15 mouse cellular contexts compared by ENCODE assay signal in the genomic region with DNA sequence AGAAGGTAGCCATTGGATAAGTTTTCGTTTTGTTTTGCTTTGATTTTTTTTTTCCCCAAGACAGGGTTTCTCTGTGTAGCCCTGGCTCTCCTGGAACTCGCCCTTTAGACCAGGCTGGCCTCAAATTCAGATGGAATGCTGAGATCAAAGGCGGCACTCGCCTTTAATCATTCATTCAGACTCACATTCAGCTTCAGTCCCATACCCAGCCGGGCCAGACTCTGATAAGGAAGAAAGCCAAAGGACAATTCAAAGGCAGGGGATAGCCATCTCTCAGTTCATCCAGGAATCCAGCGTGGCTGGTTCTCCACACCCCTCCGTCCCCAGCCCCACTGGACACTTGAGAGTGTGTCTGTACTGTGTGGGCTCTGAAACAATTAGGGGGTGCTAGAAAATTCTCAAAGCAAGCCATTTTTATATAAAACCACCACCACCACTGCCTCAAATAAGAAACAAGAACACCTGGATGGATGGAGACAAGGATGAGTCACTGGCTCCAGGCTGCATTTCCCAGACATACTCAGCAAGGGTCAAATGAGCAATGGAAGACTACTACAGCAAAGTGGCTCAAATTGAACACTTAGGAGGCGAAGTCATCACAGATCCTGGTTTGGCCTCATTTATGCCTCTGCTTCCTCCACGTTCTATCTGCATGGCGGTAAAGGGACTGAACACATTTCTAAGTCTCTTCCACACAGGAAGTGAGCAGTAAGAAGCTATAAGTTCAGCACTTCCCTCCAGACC.
"Had no signal": no experiment of that assay in that cellular context is flagged by ENCODE, and none has a peak within 500 bp of the region (broad histone marks: within the 10 kb centered on the region; RNA-seq: fewer than 3 reads in every experiment).

No protein-coding gene starts in this region.

- H3K27me3 ChIP-seq: midbrain, embryonic 13.5 days had no signal

- H3K9me3 ChIP-seq: limb, embryonic 12.5 days; liver, embryonic 15.5 days; midbrain, embryonic 13.5 days had no signal

- H3K4me1 ChIP-seq: midbrain, embryonic 13.5 days had no signal

- ATAC-seq: lung, postnatal 0 days; midbrain, embryonic 13.5 days had no signal

- H3K27ac ChIP-seq: kidney, postnatal 0 days; limb, embryonic 12.5 days; liver, embryonic 15.5 days; midbrain, embryonic 13.5 days had no signal

- H3K4me3 ChIP-seq: limb, embryonic 12.5 days; liver, embryonic 15.5 days; midbrain, embryonic 13.5 days had no signal

- DNase-seq: kidney, adult 8-10 months; kidney, postnatal 36 days; layer of hippocampus, adult 9-11 months; layer of hippocampus, postnatal 36 days; liver; lung, adult 2 months; lung, postnatal 36 days; right cerebral cortex, postnatal 14 days; thymus, adult 18-20 months; thymus, postnatal 14 days had no signal

- H3K4me2 ChIP-seq: limb, embryonic 12.5 days; midbrain, embryonic 13.5 days had no signal

- H3K9ac ChIP-seq: limb, embryonic 12.5 days; liver, embryonic 15.5 days; midbrain, embryonic 13.5 days had no signal
